Mouse (Mus musculus): ENCODE data around the gene Plce1. TPM values are rescaled to one million over a fixed set of nuclear protein-coding genes. Genes with fewer than 3 reads are reported as not detected.
A peak's percentile ranks its signal among the peaks of the same experiment; 100 is the strongest.

Gene Plce1
- polyA plus RNA-seq, 1 experiment from 2014 or later, result 4.3 TPM

DNA sequence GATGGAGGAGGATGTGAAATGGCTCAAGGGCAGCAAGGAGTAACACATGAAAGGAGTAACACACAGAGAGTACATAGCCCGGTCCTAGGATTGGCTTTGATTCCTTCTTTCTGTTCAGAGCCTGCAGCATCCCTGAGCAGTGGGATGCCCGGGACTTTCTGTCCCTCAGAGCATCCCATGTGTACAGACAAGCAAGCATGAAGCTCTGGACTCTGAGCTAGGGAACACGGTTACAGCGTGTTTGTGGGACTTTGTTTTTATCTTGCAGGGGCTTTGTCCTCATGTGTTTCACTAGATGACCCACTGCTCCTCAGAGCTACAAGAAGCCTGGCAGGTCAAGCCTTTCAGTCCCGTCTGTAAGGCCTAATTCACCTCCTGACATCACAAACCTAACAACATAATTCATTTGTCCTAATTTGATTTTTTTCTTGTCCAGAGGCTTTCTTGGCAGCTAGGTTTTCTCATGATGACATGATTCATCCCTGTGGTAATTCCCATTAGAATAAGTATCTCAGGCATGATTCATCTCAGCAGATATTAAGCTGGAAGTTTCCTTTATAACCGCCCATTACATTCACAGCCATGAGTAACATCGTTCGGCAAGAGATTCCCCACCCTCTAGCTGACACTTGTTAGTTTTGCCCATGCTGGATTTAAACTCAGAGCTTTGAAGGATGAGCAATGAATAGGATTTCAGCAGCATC, 128.2 kb downstream of the Plce1 start:
- Histone ChIP-seq H3K36me3 (ENCODE audit: control insufficient read depth, insufficient read depth, low read length) (no peaks in the 10 kb centered on the region), H3K4me1 (ENCODE audit: control insufficient read depth, insufficient read depth, low read length) (no peaks in the 10 kb centered on the region), H3K9me3 (ENCODE audit: control insufficient read depth, low read length) (no peaks in the 10 kb centered on the region), H3K4me2 (no peak overlapping the region), H3K9ac (ENCODE audit: low read length) (no peak overlapping the region), H3K4me3 (ENCODE audit: low read depth, low read length) (no peak overlapping the region), H3K27ac (ENCODE audit: low read depth, low read length) (no peak overlapping the region), H3K27me3 (ENCODE audit: control insufficient read depth, insufficient read depth, low read length) (no peaks in the 10 kb centered on the region)
- no peak for ATAC-seq (ENCODE audit: low FRiP score)
- DNase-seq (ENCODE audit: low spot score, missing footprints), result no peak
- 90% methylated on average over 8 of the region's 8 CpGs for WGBS

DNA sequence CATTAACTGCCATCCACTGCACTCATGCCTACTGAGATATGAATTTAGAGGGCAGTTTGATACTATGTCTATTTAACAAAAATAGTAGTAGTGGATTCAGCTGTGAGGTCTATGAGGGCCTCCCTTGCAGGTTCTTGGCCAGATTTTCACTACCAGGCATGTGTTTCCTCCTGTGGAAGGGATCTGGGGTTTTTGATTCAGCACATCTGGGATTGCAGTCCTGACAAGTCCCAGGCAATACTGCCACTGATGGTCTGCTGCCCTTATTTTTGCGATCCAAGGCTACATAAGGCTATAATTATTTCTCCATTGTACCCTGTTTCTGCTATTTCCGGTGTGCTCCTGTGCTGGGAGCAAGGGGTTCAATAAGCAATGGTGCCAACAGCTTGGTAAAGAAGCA, 129.4 kb downstream of the Plce1 start:
- ATAC-seq (ENCODE audit: low FRiP score) (no peak), DNase-seq (ENCODE audit: low spot score, missing footprints) (no peak)
- no peaks in the 10 kb centered on the region for H3K36me3 ChIP-seq (ENCODE audit: control insufficient read depth, insufficient read depth, low read length)
- H3K4me2 ChIP-seq, result no peak overlapping the region
- H3K9ac ChIP-seq (ENCODE audit: low read length), result no peak overlapping the region
- H3K4me1 ChIP-seq (ENCODE audit: control insufficient read depth, insufficient read depth, low read length), result no peaks in the 10 kb centered on the region
- no peak overlapping the region for H3K27ac ChIP-seq (ENCODE audit: low read depth, low read length)
- H3K9me3 ChIP-seq (ENCODE audit: control insufficient read depth, low read length), result no peaks in the 10 kb centered on the region
- 89% methylated on average over 2 of the region's 2 CpGs for WGBS
- H3K4me3 ChIP-seq (ENCODE audit: low read depth, low read length), result no peak overlapping the region
- no peaks in the 10 kb centered on the region for H3K27me3 ChIP-seq (ENCODE audit: control insufficient read depth, insufficient read depth, low read length)

DNA sequence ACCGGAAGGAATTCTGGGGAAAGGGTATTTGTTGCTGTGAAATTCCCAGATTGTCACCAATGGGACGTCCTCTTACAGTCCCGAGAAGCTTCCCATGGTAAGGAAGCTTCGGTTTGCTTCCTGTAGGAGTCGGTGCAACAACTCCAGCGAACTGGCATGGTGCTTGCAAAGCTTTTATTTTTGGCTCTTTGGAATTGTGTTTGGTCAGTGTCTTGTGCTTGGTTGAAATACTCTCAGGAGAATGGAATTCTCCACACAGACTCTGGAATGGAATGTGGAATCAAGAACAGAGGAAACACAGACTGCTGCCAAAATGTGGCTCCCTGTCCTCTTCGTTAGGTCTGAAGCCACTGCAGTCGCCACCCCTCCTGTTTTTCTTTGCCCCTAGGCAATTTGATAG, 129.9 kb downstream of the Plce1 start:
- Histone ChIP-seq H3K4me3 (ENCODE audit: low read depth, low read length) (no peak overlapping the region), H3K4me1 (ENCODE audit: control insufficient read depth, insufficient read depth, low read length) (no peaks in the 10 kb centered on the region), H3K36me3 (ENCODE audit: control insufficient read depth, insufficient read depth, low read length) (no peaks in the 10 kb centered on the region), H3K9ac (ENCODE audit: low read length) (no peak overlapping the region), H3K27me3 (ENCODE audit: control insufficient read depth, insufficient read depth, low read length) (no peaks in the 10 kb centered on the region), H3K4me2 (no peak overlapping the region), H3K27ac (ENCODE audit: low read depth, low read length) (no peak overlapping the region), H3K9me3 (ENCODE audit: control insufficient read depth, low read length) (no peaks in the 10 kb centered on the region)
- no peak for ATAC-seq (ENCODE audit: low FRiP score)
- DNase-seq (ENCODE audit: low spot score, missing footprints), result no peak
- WGBS, result 87% methylated on average over 8 of the region's 8 CpGs

DNA sequence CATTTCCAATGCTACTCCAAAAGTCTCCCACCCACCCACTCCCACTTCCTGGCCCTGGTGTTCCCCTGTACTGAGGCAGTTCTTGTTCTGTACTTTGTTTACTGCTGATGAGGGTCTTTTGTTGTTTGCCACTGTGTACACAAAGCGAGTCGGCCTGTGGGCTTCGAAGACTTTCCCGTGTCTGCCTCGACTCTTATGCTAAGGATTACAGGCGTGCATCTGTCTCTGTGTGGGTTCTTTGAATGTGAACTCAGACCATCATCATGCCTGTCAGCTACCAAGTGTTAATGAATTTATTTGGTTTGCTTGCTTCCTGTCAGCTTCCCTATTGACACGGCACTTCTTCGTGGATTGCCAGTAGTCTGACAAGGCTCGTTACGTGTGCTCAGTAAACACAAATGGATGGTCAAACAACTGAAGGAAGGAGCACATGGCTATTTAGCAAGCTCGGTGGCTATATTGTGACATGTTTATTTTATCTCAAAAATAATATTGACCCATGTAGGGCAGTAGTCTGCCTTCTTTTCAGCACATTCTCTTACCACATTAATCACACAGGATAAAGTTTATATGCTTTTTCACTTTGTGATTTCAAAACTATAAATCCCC, 133.3 kb downstream of the Plce1 start:
- ATAC-seq (ENCODE audit: low FRiP score) (peak; percentile 70), DNase-seq (ENCODE audit: low spot score, missing footprints) (no peak)
- WGBS, result 68% methylated on average over 11 of the region's 11 CpGs
- Histone ChIP-seq H3K27me3 (ENCODE audit: control insufficient read depth, insufficient read depth, low read length) (no peaks in the 10 kb centered on the region), H3K36me3 (ENCODE audit: control insufficient read depth, insufficient read depth, low read length) (no peaks in the 10 kb centered on the region), H3K4me3 (ENCODE audit: low read depth, low read length) (no peak overlapping the region), H3K27ac (ENCODE audit: low read depth, low read length) (no peak overlapping the region), H3K4me2 (no peak overlapping the region), H3K4me1 (ENCODE audit: control insufficient read depth, insufficient read depth, low read length) (no peaks in the 10 kb centered on the region), H3K9ac (ENCODE audit: low read length) (no peak overlapping the region), H3K9me3 (ENCODE audit: control insufficient read depth, low read length) (no peaks in the 10 kb centered on the region)

DNA sequence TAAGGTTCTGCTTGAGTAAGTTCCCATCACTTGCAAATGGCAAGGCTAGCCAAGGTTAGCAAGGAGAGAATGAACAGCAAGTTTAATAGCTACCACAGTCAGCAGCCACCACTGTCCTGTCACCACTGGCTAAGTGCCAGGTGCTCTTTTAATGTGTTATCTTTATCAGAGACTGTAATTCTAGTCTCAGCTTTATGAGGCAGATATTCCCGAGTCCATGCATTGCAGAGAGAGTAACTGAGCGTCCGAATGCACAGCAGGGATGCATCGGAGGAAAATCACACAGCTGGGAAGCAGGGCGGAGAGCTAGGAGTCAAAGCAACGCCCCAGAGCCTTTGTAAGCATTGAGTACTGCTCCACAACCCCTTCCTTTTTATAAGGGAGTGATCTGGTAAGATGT, 134.4 kb downstream of the Plce1 start:
- 53% methylated on average over 6 of the region's 6 CpGs for WGBS
- Histone ChIP-seq H3K27ac (ENCODE audit: low read depth, low read length) (no peak overlapping the region), H3K9ac (ENCODE audit: low read length) (no peak overlapping the region), H3K4me2 (no peak overlapping the region), H3K36me3 (ENCODE audit: control insufficient read depth, insufficient read depth, low read length) (no peaks in the 10 kb centered on the region), H3K9me3 (ENCODE audit: control insufficient read depth, low read length) (no peaks in the 10 kb centered on the region), H3K4me1 (ENCODE audit: control insufficient read depth, insufficient read depth, low read length) (no peaks in the 10 kb centered on the region), H3K27me3 (ENCODE audit: control insufficient read depth, insufficient read depth, low read length) (no peaks in the 10 kb centered on the region), H3K4me3 (ENCODE audit: low read depth, low read length) (no peak overlapping the region)
- peak; percentile 72 for DNase-seq (ENCODE audit: low spot score, missing footprints)
- ATAC-seq (ENCODE audit: low FRiP score), result no peak

DNA sequence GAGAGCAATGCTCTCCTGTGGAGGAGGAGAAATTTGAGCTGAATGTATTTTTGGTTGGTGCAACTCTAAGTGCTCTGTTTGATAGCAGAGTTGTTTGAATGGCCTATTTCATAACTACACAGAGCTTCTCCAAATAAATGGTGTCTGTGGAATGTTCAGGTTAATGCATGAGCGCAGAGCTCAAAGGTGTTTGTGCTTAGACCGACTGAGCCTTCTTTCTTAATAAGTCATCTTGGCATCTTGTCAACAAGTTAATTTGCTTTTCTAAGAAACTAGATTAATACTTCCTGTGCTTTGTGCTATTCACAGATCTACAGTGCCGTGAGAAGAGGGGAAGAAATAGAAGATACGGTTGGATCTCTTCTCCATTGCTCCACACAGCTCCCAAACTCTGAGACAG, 139.2 kb downstream of the Plce1 start:
- Histone ChIP-seq H3K9ac (ENCODE audit: low read length) (no peak overlapping the region), H3K4me1 (ENCODE audit: control insufficient read depth, insufficient read depth, low read length) (no peaks in the 10 kb centered on the region), H3K27ac (ENCODE audit: low read depth, low read length) (no peak overlapping the region), H3K36me3 (ENCODE audit: control insufficient read depth, insufficient read depth, low read length) (no peaks in the 10 kb centered on the region), H3K9me3 (ENCODE audit: control insufficient read depth, low read length) (no peaks in the 10 kb centered on the region), H3K4me3 (ENCODE audit: low read depth, low read length) (no peak overlapping the region), H3K4me2 (no peak overlapping the region), H3K27me3 (ENCODE audit: control insufficient read depth, insufficient read depth, low read length) (no peaks in the 10 kb centered on the region)
- 92% methylated on average over 4 of the region's 4 CpGs for WGBS
- no peak for DNase-seq (ENCODE audit: low spot score, missing footprints)
- ATAC-seq (ENCODE audit: low FRiP score), result no peak

DNA sequence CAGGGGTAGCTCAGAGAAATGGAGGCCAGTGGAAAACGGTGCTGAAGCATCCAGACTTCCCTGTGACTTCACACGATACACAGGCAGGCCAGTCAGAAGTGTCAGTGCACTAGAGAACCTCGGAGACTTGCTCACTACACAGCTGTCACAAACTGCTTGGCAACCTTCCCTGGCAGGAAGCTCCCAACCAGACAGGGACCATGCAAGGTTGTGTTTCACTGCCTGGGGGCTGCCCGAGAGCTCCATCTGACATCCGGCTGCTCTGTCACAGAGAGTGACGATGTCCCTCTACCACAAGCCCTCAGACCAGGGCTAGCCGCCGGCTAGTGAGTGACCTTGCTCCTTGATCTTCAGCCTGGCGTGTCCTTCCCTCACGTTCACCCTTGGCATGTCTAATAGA, 140.6 kb downstream of the Plce1 start:
- ATAC-seq (ENCODE audit: low FRiP score) (no peak), DNase-seq (ENCODE audit: low spot score, missing footprints) (no peak)
- Histone ChIP-seq H3K9me3 (ENCODE audit: control insufficient read depth, low read length) (no peaks in the 10 kb centered on the region), H3K4me3 (ENCODE audit: low read depth, low read length) (no peak overlapping the region), H3K4me1 (ENCODE audit: control insufficient read depth, insufficient read depth, low read length) (no peaks in the 10 kb centered on the region), H3K9ac (ENCODE audit: low read length) (no peak overlapping the region), H3K4me2 (no peak overlapping the region), H3K36me3 (ENCODE audit: control insufficient read depth, insufficient read depth, low read length) (no peaks in the 10 kb centered on the region), H3K27ac (ENCODE audit: low read depth, low read length) (no peak overlapping the region), H3K27me3 (ENCODE audit: control insufficient read depth, insufficient read depth, low read length) (no peaks in the 10 kb centered on the region)
- 93% methylated on average over 10 of the region's 10 CpGs for WGBS

DNA sequence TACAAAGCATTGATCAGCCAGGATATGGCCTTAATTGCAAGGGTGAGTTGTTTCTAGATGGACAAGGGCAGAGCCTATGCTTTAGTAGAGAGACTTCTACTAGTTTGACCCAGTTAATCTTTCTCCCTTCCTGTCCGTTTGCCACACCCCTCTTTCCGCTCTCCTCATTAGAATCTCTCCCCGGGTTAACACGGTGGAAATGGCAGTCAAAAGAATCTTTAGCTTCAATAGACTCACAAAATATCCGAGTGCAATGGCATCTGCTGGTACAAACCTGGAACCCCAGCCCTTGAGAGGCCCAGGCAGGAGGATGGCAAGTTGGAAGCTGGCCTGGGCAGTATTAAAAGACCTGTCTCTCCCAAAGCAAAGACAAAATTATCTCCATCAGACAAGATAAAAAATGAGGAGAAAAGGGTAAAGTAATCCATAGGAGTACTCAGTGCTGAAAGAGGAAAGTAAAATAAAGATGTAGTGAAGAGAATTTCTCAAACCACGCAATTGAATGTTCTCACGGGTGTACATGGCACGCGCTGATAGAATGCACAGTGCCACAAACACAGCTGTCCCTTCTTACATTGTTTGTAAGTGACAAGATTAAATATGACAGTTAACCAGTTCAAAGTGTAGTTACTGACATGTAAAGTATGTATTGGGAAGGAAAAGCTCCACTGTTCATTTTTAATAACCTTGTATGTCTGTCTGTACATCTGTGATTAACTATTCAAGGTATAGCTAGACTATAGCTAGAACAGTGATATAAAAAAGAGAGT, 145.5 kb downstream of the Plce1 start:
- ATAC-seq (ENCODE audit: low FRiP score) (no peak), DNase-seq (ENCODE audit: low spot score, missing footprints) (no peak)
- Histone ChIP-seq H3K9ac (ENCODE audit: low read length) (no peak overlapping the region), H3K4me1 (ENCODE audit: control insufficient read depth, insufficient read depth, low read length) (no peaks in the 10 kb centered on the region), H3K27me3 (ENCODE audit: control insufficient read depth, insufficient read depth, low read length) (no peaks in the 10 kb centered on the region), H3K9me3 (ENCODE audit: control insufficient read depth, low read length) (no peaks in the 10 kb centered on the region), H3K4me3 (ENCODE audit: low read depth, low read length) (no peak overlapping the region), H3K36me3 (ENCODE audit: control insufficient read depth, insufficient read depth, low read length) (no peaks in the 10 kb centered on the region), H3K27ac (ENCODE audit: low read depth, low read length) (no peak overlapping the region), H3K4me2 (no peak overlapping the region)
- WGBS, result 83% methylated on average over 9 of the region's 9 CpGs

DNA sequence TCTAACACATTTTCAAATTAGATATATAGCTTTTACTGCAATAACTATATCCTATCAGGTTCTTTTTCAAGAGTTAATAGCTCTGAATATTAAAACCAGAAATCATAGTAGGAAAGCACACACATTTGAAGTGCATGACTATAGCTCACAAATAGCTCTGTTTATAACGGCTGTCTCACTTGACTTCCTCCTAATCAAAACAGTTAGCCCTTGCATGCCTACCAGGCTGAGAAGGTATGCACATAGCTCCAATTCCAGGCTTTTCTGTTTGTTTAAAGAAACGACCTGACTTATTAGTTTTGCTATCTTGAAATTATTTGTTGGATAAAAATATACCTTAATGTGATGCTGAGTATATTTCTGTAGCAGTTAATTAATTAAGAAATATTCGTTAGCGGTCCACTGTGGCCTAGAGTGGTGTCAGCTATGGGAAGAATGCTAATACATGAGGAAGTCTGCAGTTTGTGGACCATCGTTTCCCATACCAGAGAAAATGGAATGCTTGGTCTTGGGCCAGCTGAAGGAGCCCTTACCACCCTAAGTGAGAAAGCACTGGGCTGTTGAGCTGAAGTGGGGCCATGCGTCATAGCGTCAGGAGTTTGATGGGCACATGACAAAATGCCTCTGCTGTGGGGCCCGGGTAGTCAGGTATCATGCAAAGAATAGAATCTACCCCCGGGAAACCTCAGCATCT, 146.3 kb downstream of the Plce1 start:
- H3K4me2 ChIP-seq, result no peak overlapping the region
- no peaks in the 10 kb centered on the region for H3K27me3 ChIP-seq (ENCODE audit: control insufficient read depth, insufficient read depth, low read length)
- no peak overlapping the region for H3K27ac ChIP-seq (ENCODE audit: low read depth, low read length)
- ATAC-seq (ENCODE audit: low FRiP score) (no peak), DNase-seq (ENCODE audit: low spot score, missing footprints) (no peak)
- no peaks in the 10 kb centered on the region for H3K36me3 ChIP-seq (ENCODE audit: control insufficient read depth, insufficient read depth, low read length)
- no peaks in the 10 kb centered on the region for H3K9me3 ChIP-seq (ENCODE audit: control insufficient read depth, low read length)
- WGBS, result 89% methylated on average over 9 of the region's 9 CpGs
- no peak overlapping the region for H3K4me3 ChIP-seq (ENCODE audit: low read depth, low read length)
- H3K9ac ChIP-seq (ENCODE audit: low read length), result no peak overlapping the region
- H3K4me1 ChIP-seq (ENCODE audit: control insufficient read depth, insufficient read depth, low read length), result no peaks in the 10 kb centered on the region

Measured in midbrain, embryonic 11.5 days (tissue).